Mouse (Mus musculus) stomach, postnatal 0 days (tissue): Measurements from ENCODE around the gene Camkk1. TPM values are rescaled to one million over a fixed set of nuclear protein-coding genes. Genes with fewer than 3 reads are reported as not detected.

ENCODE experiments used
- ATAC-seq: fragments of 200-750 bp; cut with Nextera tagmentation; 2 replicates; pipeline ENCODE4 v1.8.0; 2017; ENCODE audit not compliant: low FRiP score, low TSS enrichment
- DNase-seq: peaks from one replicate; pipeline ENCODE4 v3.0.0-alpha.2; 2016; ENCODE audit warnings: low spot score
- H3K27ac ChIP-seq: fragments of 300-500 bp; sonication (generic); replicated peaks from 2 replicates; pipeline ENCODE4 v1.5.1; 2014; ENCODE audit warnings: mild to moderate bottlenecking, control low read depth
- H3K27me3 ChIP-seq: fragments of 300-500 bp; sonication (generic); 2 replicates; pipeline ENCODE4 v1.6.1; 2014; ENCODE audit warnings: low read length; ENCODE audit not compliant: control insufficient read depth, insufficient read depth
- H3K36me3 ChIP-seq: fragments of 300-500 bp; sonication (generic); 2 replicates; pipeline ENCODE4 v1.6.1; 2014; ENCODE audit warnings: low read length, mixed read lengths; ENCODE audit not compliant: control insufficient read depth, insufficient read depth
- H3K4me1 ChIP-seq: fragments of 300-500 bp; sonication (generic); replicated peaks from 2 replicates; pipeline ENCODE4 v1.6.1; 2014; ENCODE audit warnings: antibody characterized with exemption; ENCODE audit not compliant: control insufficient read depth, insufficient read depth
- H3K4me2 ChIP-seq: fragments of 300-500 bp; sonication (generic); replicated peaks from 2 replicates; pipeline ENCODE4 v1.6.1; 2014; ENCODE audit warnings: low read depth, mild to moderate bottlenecking, control low read depth, moderate library complexity
- H3K4me3 ChIP-seq: fragments of 300-500 bp; sonication (generic); 2 replicates; pipeline ENCODE4 v1.5.1; 2014; ENCODE audit warnings: low read depth, low read length, control low read depth
- H3K9ac ChIP-seq: fragments of 300-500 bp; sonication (generic); 2 replicates; pipeline ENCODE4 v1.6.1; 2014; ENCODE audit warnings: mild to moderate bottlenecking, low read length, control low read depth, mixed read lengths
- H3K9me3 ChIP-seq: fragments of 300-500 bp; sonication (generic); 2 replicates; pipeline ENCODE4 v1.6.1; 2016; ENCODE audit warnings: low read length; ENCODE audit not compliant: control insufficient read depth
- CTCF ChIP-seq: IDR thresholded peaks from 2 replicates; pipeline ENCODE4 v1.5.1; 2016; ENCODE audit warnings: antibody characterized with exemption, low read depth, mild to moderate bottlenecking, moderate library complexity
- EP300 ChIP-seq: optimal IDR thresholded peaks from 2 replicates; pipeline ENCODE3; 2016; ENCODE audit warnings: antibody characterized with exemption
- WGBS: fragments of 180-500 bp; shearing (Covaris S2); extraction: QIAGEN DNeasy Blood & Tissue Kit; methylation state at CpG from one replicate; pipeline ENCODE4 v1.1.7; 2014; 5-methylcytosine and 5-hydroxymethylcytosine counted together
- polyA plus RNA-seq: library from polyadenylated mRNA; unstranded; fragments of >200 nt; fragmentation: Nextera tagmentation; extraction: Ambion mirVana; gene quantifications from 2 replicates; pipeline ENCODE4 v1.2.1, GENCODE M21; 2015

Camkk1 gene
- polyA plus RNA-seq, 1 experiment from 2014 or later = 7.1 TPM

- Histone ChIP-seq H3K27ac (no peak overlapping the region), H3K27me3 (no peaks in the 10 kb centered on the region), H3K9ac (no peak overlapping the region), H3K4me1 (no peaks in the 10 kb centered on the region), H3K36me3 (no peaks in the 10 kb centered on the region), H3K4me3 (no peak overlapping the region), H3K4me2 (no peak overlapping the region), H3K9me3 (no peaks in the 10 kb centered on the region)
- TF ChIP-seq CTCF (no peak), EP300 (no peak)
- 63% methylated on average over 13 of the region's 13 CpGs for WGBS
- ATAC-seq (no peak), DNase-seq (no peak)
Observed at GRCm38 (mm10) chr11:72997529-72998326, 21.1 kb upstream of the Camkk1 start.

- Histone ChIP-seq H3K4me1 (no peaks in the 10 kb centered on the region), H3K27me3 (no peaks in the 10 kb centered on the region), H3K9ac (no peak within 1 kb of the TSS), H3K4me2 (no peak within 1 kb of the TSS), H3K9me3 (no peaks in the 10 kb centered on the region), H3K36me3 (no peaks in the 10 kb centered on the region), H3K4me3 (no peak within 1 kb of the TSS), H3K27ac (no peak within 1 kb of the TSS)
- WGBS = 53% methylated on average over 8 of the region's 8 CpGs
- no peak for DNase-seq
- TF ChIP-seq CTCF (no peak), EP300 (no peak)
- ATAC-seq = peak; percentile 52
Observed at GRCm38 (mm10) chr11:72998771-72999170, 20.0 kb upstream of the Camkk1 start, which contains the start of gene P2rx1. TSS of gene P2rx1 (plus strand) at chr11:72999103.

DNA sequence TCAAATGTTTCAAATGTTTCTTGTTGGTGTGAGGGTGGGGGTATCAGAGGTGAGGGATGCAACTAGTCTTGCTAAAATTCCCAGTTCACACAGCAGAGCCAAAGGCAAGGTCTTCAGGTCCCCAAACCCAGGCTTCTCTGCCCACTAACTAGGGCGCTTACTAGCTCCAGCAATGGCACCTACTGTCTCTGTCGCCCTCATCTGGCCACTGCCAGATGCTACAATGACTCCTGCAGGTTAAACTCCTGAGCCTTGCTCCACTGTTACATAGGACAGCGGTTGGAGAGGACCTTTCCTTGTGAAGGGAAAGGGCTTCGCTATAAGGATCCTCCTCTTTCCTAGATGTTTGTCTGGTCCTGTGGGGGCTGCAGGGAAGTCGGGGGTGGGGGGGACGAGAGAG is 17.8 kb upstream of the Camkk1 start:
- WGBS = 17% methylated on average over 6 of the region's 6 CpGs
- no peak overlapping the region for H3K4me3 ChIP-seq
- DNase-seq = peak; percentile 81
- no peaks in the 10 kb centered on the region for H3K27me3 ChIP-seq
- ATAC-seq = peak; percentile 68
- H3K4me1 ChIP-seq = no peaks in the 10 kb centered on the region
- H3K36me3 ChIP-seq = no peaks in the 10 kb centered on the region
- H3K27ac ChIP-seq = no peak overlapping the region
- TF ChIP-seq CTCF (peak; percentile 98), EP300 (no peak)
- H3K4me2 ChIP-seq = no peak overlapping the region
- no peaks in the 10 kb centered on the region for H3K9me3 ChIP-seq
- no peak overlapping the region for H3K9ac ChIP-seq

- ATAC-seq (peak; percentile 68), DNase-seq (peak; percentile 51)
- Histone ChIP-seq H3K36me3 (no peaks in the 10 kb centered on the region), H3K9ac (no peak overlapping the region), H3K4me2 (no peak overlapping the region), H3K9me3 (no peaks in the 10 kb centered on the region), H3K27ac (no peak overlapping the region), H3K27me3 (no peaks in the 10 kb centered on the region), H3K4me1 (no peaks in the 10 kb centered on the region), H3K4me3 (no peak overlapping the region)
- 4% methylated on average over 2 of the region's 2 CpGs for WGBS
- no peak for TF ChIP-seq EP300
- TF ChIP-seq CTCF = peak; percentile 91
Observed at GRCm38 (mm10) chr11:73006377-73006776, 12.4 kb upstream of the Camkk1 start.

GRCm38 (mm10) chr11:73007113-73007512 is 11.7 kb upstream of the Camkk1 start:
- TF ChIP-seq EP300 (no peak), CTCF (no peak)
- no peak overlapping the region for H3K27ac ChIP-seq
- no peaks in the 10 kb centered on the region for H3K36me3 ChIP-seq
- H3K4me3 ChIP-seq = no peak overlapping the region
- WGBS = 61% methylated on average over 3 of the region's 3 CpGs
- no peak for ATAC-seq
- H3K27me3 ChIP-seq = no peaks in the 10 kb centered on the region
- DNase-seq = no peak
- H3K4me1 ChIP-seq = no peaks in the 10 kb centered on the region
- no peak overlapping the region for H3K9ac ChIP-seq
- H3K4me2 ChIP-seq = no peak overlapping the region
- no peaks in the 10 kb centered on the region for H3K9me3 ChIP-seq
